Mouse (Mus musculus) hindbrain, embryonic 16.5 days (tissue): ENCODE data around the gene Gm17521. TPM values are rescaled to one million over a fixed set of nuclear protein-coding genes. Genes with fewer than 3 reads are reported as not detected.
"Not testable (repeated sequence)": the region's sequence is repeated elsewhere in the genome, so short reads cannot be mapped to it uniquely, and the experiment has no call there.

ENCODE experiments used
- ATAC-seq: fragments of 200-750 bp; cut with Nextera tagmentation; 2 replicates; pipeline ENCODE4 v1.8.0; 2017; ENCODE audit warnings: moderate TSS enrichment, moderate library complexity
- H3K27ac ChIP-seq: fragments of 300-500 bp; sonication (generic); 2 replicates; pipeline ENCODE4 v1.5.1; 2014; ENCODE audit warnings: low read depth, mild to moderate bottlenecking, control low read depth, low read length, moderate library complexity
- H3K27me3 ChIP-seq: fragments of 300-500 bp; sonication (generic); replicated peaks from 2 replicates; pipeline ENCODE4 v1.6.1; 2014; ENCODE audit warnings: low read length; ENCODE audit not compliant: control insufficient read depth, insufficient read depth
- H3K36me3 ChIP-seq: fragments of 300-500 bp; sonication (generic); 2 replicates; pipeline ENCODE4 v1.6.1; 2014; ENCODE audit warnings: mild to moderate bottlenecking, low read length, moderate library complexity, mixed read lengths; ENCODE audit not compliant: control insufficient read depth, insufficient read depth
- H3K4me1 ChIP-seq: fragments of 300-500 bp; sonication (generic); 2 replicates; pipeline ENCODE4 v1.6.1; 2014; ENCODE audit warnings: low read depth, low read length; ENCODE audit not compliant: control insufficient read depth, insufficient read depth
- H3K4me2 ChIP-seq: fragments of 300-500 bp; sonication (generic); 2 replicates; pipeline ENCODE4 v1.6.1; 2014; ENCODE audit warnings: mild to moderate bottlenecking, low read length, control low read depth, moderate library complexity
- H3K4me3 ChIP-seq: fragments of 300-500 bp; sonication (generic); 2 replicates; pipeline ENCODE4 v1.5.1; 2014; ENCODE audit warnings: mild to moderate bottlenecking, low read length, control low read depth, moderate library complexity
- H3K9ac ChIP-seq: fragments of 300-500 bp; sonication (generic); 2 replicates; pipeline ENCODE4 v1.6.1; 2014; ENCODE audit warnings: low read depth, mild to moderate bottlenecking, control low read depth, low read length, moderate library complexity
- H3K9me3 ChIP-seq: fragments of 300-500 bp; sonication (generic); 2 replicates; pipeline ENCODE4 v1.6.1; 2014; ENCODE audit warnings: mild to moderate bottlenecking, low read length, moderate library complexity; ENCODE audit not compliant: control insufficient read depth
- WGBS: fragments of 180-500 bp; shearing (Covaris S2); extraction: QIAGEN DNeasy Blood & Tissue Kit; methylation state at CpG from one replicate; pipeline ENCODE4 v1.1.7; 2014; 5-methylcytosine and 5-hydroxymethylcytosine counted together
- polyA plus RNA-seq: library from polyadenylated mRNA; unstranded; fragments of >200 nt; fragmentation: Nextera tagmentation; extraction: Ambion mirVana; gene quantifications from 2 replicates; pipeline ENCODE4 v1.2.1, GENCODE M21; 2015

Gm17521 gene
- not detected in 2 replicates for polyA plus RNA-seq

DNA sequence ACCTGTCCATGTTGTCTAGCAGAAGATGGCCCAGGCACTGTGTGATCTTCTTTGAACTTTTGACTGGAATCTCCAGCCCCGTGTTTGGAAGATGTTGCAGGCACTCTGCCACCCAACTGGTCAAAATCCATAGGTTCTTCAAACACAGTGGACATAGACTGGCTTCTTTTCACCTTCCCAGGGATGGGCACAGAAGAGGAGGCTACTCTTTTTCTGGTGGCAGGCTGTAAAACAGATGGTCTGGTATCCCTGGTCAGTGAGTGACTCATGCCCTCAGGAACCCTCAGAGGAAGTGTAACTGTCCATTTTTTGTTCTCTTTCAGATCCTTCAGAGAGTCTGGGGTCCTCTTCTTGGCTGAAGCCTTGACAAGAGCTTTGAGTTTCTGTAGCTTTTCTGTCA lies at the start of gene Gm17521:
Gene Gm17521, minus strand, starts transcription at position 101 of the 400 bp plus-strand sequence.
- WGBS = 83% methylated on average over 1 of the region's 1 CpGs
- not testable (repeated sequence) for H3K36me3 ChIP-seq, H3K27me3 ChIP-seq, H3K27ac ChIP-seq, H3K4me1 ChIP-seq, H3K4me3 ChIP-seq, H3K9me3 ChIP-seq, H3K9ac ChIP-seq, H3K4me2 ChIP-seq, ATAC-seq

GRCm38 (mm10) chrX:123043956-123044355 lies 14.5 kb upstream of the Gm17521 start:
- H3K27me3 ChIP-seq = no peaks in the 10 kb centered on the region
- no peaks in the 10 kb centered on the region for H3K36me3 ChIP-seq
- no peak for ATAC-seq
- H3K4me3 ChIP-seq = no peak overlapping the region
- H3K4me2 ChIP-seq = no peak overlapping the region
- H3K4me1 ChIP-seq = no peaks in the 10 kb centered on the region
- H3K9ac ChIP-seq = no peak overlapping the region
- no peak overlapping the region for H3K27ac ChIP-seq
- no peaks in the 10 kb centered on the region for H3K9me3 ChIP-seq

- no peaks in the 10 kb centered on the region for H3K27me3 ChIP-seq
- no peak overlapping the region for H3K9ac ChIP-seq
- no peak overlapping the region for H3K4me3 ChIP-seq
- H3K4me1 ChIP-seq = no peaks in the 10 kb centered on the region
- 72% methylated on average over 4 of the region's 4 CpGs for WGBS
- ATAC-seq = no peak
- H3K27ac ChIP-seq = no peak overlapping the region
- H3K4me2 ChIP-seq = no peak overlapping the region
- no peaks in the 10 kb centered on the region for H3K9me3 ChIP-seq
- H3K36me3 ChIP-seq = no peaks in the 10 kb centered on the region
These were observed 14.0 kb upstream of the Gm17521 start for GRCm38 (mm10) chrX:123043516-123043915.

Other genes starting within 250 kb of the Gm17521 start
- 28.7 and 29.3 TPM in 2 replicates for gene Cldn34c1, start 73.8 kb upstream of the Gm17521 start, polyA plus RNA-seq
- gene Srsx, start 192.8 kb upstream of the Gm17521 start, polyA plus RNA-seq = not detected in 2 replicates
- gene Gm17577, start 217.2 kb upstream of the Gm17521 start, polyA plus RNA-seq = not detected in 2 replicates